Mouse (Mus musculus) right cerebral cortex, postnatal 25 days (tissue): ENCODE data around the gene Antxr2.
A peak's percentile ranks its signal among the peaks of the same experiment; 100 is the strongest.

Experiments
- DNase-seq: peaks from one replicate; pipeline ENCODE4 v3.0.0; 2022

The Antxr2 gene

GRCm38 (mm10) chr5:98030902-98031641 lies at the start of gene Antxr2:
Antxr2 (minus strand) TSS chr5:98031043.
- peak; percentile 59 for DNase-seq

GRCm38 (mm10) chr5:98076612-98077011 lies 45.8 kb upstream of the Antxr2 start:
- DNase-seq: no peak

GRCm38 (mm10) chr5:98069191-98069590 lies 38.3 kb upstream of the Antxr2 start:
- DNase-seq: no peak

- no peak for DNase-seq
Measured at GRCm38 (mm10) chr5:98055275-98055674, 24.4 kb upstream of the Antxr2 start.

- no peak for DNase-seq
Measured at GRCm38 (mm10) chr5:98054834-98055233, 24.0 kb upstream of the Antxr2 start.

- DNase-seq: no peak
Measured at GRCm38 (mm10) chr5:98034928-98035327, 4.1 kb upstream of the Antxr2 start.

GRCm38 (mm10) chr5:98034207-98034606 lies 3.4 kb upstream of the Antxr2 start:
- DNase-seq: no peak

GRCm38 (mm10) chr5:98032803-98033420 lies 2.1 kb upstream of the Antxr2 start:
- no peak for DNase-seq

GRCm38 (mm10) chr5:98030091-98030901 lies 547 bp downstream of the Antxr2 start:
- DNase-seq: no peak

GRCm38 (mm10) chr5:98027688-98028389 lies 3.0 kb downstream of the Antxr2 start:
- DNase-seq: no peak

GRCm38 (mm10) chr5:98025921-98026320 lies 4.9 kb downstream of the Antxr2 start:
- no peak for DNase-seq

- DNase-seq: no peak
Measured at GRCm38 (mm10) chr5:98024545-98024944, 6.3 kb downstream of the Antxr2 start.

GRCm38 (mm10) chr5:98021518-98021917 lies 9.3 kb downstream of the Antxr2 start:
- no peak for DNase-seq

GRCm38 (mm10) chr5:98020658-98021057 lies 10.2 kb downstream of the Antxr2 start:
- DNase-seq: no peak

GRCm38 (mm10) chr5:98019396-98019795 lies 11.4 kb downstream of the Antxr2 start:
- no peak for DNase-seq

- DNase-seq: no peak
Measured at GRCm38 (mm10) chr5:98018162-98018561, 12.7 kb downstream of the Antxr2 start.

GRCm38 (mm10) chr5:98016247-98017203 lies 14.3 kb downstream of the Antxr2 start:
- no peak for DNase-seq

- DNase-seq: no peak
Measured at GRCm38 (mm10) chr5:98005751-98006150, 25.1 kb downstream of the Antxr2 start.

- DNase-seq: no peak
Measured at GRCm38 (mm10) chr5:97999261-97999824, 31.5 kb downstream of the Antxr2 start.

GRCm38 (mm10) chr5:97996500-97997176 lies 34.2 kb downstream of the Antxr2 start:
- DNase-seq: no peak

- no peak for DNase-seq
Measured at GRCm38 (mm10) chr5:97995881-97996280, 35.0 kb downstream of the Antxr2 start.
